Mouse (Mus musculus) intestine, postnatal 0 days (tissue): Measurements from ENCODE around the gene Sigirr. TPM values are rescaled to one million over a fixed set of nuclear protein-coding genes. Genes with fewer than 3 reads are reported as not detected.

Source experiments
- ATAC-seq: fragments of 200-750 bp; cut with Nextera tagmentation; 2 replicates; pipeline ENCODE4 v1.8.0; 2017; ENCODE audit warnings: mild to moderate bottlenecking, moderate TSS enrichment, moderate library complexity
- H3K27ac ChIP-seq: fragments of 300-500 bp; sonication (generic); 2 replicates; pipeline ENCODE4 v1.5.1; 2014; ENCODE audit warnings: mild to moderate bottlenecking, low read depth, low read length, moderate library complexity
- H3K27me3 ChIP-seq: fragments of 300-500 bp; sonication (generic); replicated peaks from 2 replicates; pipeline ENCODE4 v1.6.1; 2014; ENCODE audit warnings: low read length, mixed read lengths; ENCODE audit not compliant: control insufficient read depth, insufficient read depth
- H3K36me3 ChIP-seq: fragments of 300-500 bp; sonication (generic); 2 replicates; pipeline ENCODE4 v1.6.1; 2014; ENCODE audit warnings: mild to moderate bottlenecking, moderate library complexity; ENCODE audit not compliant: control insufficient read depth, insufficient read depth
- H3K4me1 ChIP-seq: fragments of 300-500 bp; sonication (generic); replicated peaks from 2 replicates; pipeline ENCODE4 v1.6.1; 2014; ENCODE audit warnings: antibody characterized with exemption, low read length, mixed read lengths; ENCODE audit not compliant: control insufficient read depth, insufficient read depth
- H3K4me2 ChIP-seq: fragments of 300-500 bp; sonication (generic); replicated peaks from 2 replicates; pipeline ENCODE4 v1.6.1; 2014; ENCODE audit warnings: low read depth, mild to moderate bottlenecking, moderate library complexity
- H3K4me3 ChIP-seq: fragments of 300-500 bp; sonication (generic); 2 replicates; pipeline ENCODE4 v1.5.1; 2014; ENCODE audit warnings: low read depth, low read length
- H3K9ac ChIP-seq: fragments of 300-500 bp; sonication (generic); 2 replicates; pipeline ENCODE4 v1.6.1; 2014; ENCODE audit warnings: mild to moderate bottlenecking, low read depth, low read length
- H3K9me3 ChIP-seq: fragments of 300-500 bp; sonication (generic); 2 replicates; pipeline ENCODE4 v1.6.1; 2016; ENCODE audit warnings: mixed run types; ENCODE audit not compliant: control insufficient read depth
- CTCF ChIP-seq: sonication (generic); IDR thresholded peaks from 2 replicates; pipeline ENCODE4 v1.5.1; 2016; ENCODE audit warnings: low read depth, mild to moderate bottlenecking, control low read depth, antibody characterized with exemption, moderate library complexity
- WGBS: fragments of 180-500 bp; shearing (Covaris S2); extraction: QIAGEN DNeasy Blood & Tissue Kit; methylation state at CpG from one replicate; pipeline ENCODE4 v1.1.7; 2014; 5-methylcytosine and 5-hydroxymethylcytosine counted together
- polyA plus RNA-seq: library from polyadenylated mRNA; unstranded; fragments of >200 nt; fragmentation: Nextera tagmentation; extraction: Ambion mirVana; gene quantifications from 2 replicates; pipeline ENCODE4 v1.2.1, GENCODE M21; 2015

Sigirr gene
- polyA plus RNA-seq, 1 experiment from 2014 or later, result 42.1 TPM

DNA sequence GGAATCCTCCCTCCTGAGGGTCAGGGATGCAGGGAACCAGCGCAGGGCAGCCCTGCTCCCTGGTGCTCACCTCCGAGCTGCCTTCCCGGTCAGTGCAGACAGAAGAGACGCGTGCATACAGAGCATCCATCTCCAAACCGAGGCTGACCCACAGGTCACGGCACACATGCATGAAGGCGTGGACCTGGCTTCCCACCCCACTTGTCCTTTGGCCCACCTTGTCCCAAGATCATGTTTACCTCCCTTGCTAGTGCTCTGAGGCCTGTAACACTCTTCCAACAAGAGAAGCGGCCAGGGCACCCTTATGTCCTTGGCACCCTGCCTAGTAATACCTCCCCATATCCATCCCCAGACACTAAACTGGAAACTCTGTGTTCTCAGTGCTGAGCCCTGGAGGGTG is 15.5 kb upstream of the Sigirr start:
- no peak for TF ChIP-seq CTCF
- H3K4me3 ChIP-seq, result peak overlapping the region; percentile 1; the same call in 1 of the 2 replicates
- ATAC-seq, result no peak
- H3K36me3 ChIP-seq, result peaks cover 3% of the 10 kb centered on the region; the same call in 1 of the 2 replicates
- H3K9me3 ChIP-seq, result no peaks in the 10 kb centered on the region
- WGBS, result 76% methylated on average over 9 of the region's 9 CpGs
- H3K9ac ChIP-seq, result 0 out of 2 replicates have a peak overlapping the region, but pooled peaks have one; percentile 34
- H3K27me3 ChIP-seq, result no peaks in the 10 kb centered on the region
- H3K4me2 ChIP-seq, result peak overlapping the region; percentile 66
- H3K27ac ChIP-seq, result no peak overlapping the region
- peaks cover 16% of the 10 kb centered on the region for H3K4me1 ChIP-seq

DNA sequence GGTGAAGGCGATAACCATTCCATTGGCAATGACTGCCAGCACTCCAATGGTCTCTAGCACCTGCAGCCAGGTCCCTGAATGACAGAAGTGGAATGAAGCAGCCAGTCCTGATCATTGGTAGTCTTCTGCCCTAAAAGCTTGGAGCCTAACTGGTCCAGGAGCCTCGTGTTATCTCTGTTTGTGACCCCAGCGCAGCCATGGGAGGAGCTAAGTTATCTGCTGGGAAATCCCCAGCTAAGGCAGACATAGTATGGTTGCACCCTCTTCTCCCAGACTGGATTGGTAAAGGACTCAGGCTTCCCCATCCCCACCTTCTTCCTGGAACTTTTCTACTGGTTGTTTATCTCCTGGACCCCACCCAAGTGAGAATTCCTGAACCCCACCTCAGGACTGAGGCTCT is 2.8 kb upstream of the Sigirr start:
- no peak overlapping the region for H3K4me3 ChIP-seq

DNA sequence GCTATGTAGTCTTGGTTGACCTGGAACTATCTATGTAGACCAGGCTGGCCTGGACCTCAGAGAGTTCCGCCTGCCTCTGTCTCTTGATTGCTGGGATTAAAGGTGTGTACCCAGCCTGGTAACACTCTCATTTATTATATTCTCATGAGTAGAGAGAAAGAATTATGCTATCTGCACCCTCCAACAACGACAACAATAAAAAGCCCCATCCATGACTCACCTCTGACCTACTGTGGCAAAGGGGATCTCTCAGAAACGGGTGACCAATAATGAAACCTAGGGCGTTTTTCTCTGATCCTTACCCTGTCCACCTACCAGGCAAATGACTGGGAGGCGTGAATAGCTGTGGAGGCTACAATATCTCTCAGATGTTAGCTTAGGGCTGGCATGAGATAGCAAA is 3.2 kb downstream of the Sigirr start:
- no peaks in the 10 kb centered on the region; the same call in 1 of the 2 replicates for H3K4me1 ChIP-seq
- no peaks in the 10 kb centered on the region for H3K27me3 ChIP-seq
- H3K36me3 ChIP-seq, result no peaks in the 10 kb centered on the region
- H3K4me3 ChIP-seq, result no peak overlapping the region
- WGBS, result 58% methylated on average over 5 of the region's 5 CpGs
- ATAC-seq, result no peak
- no peaks in the 10 kb centered on the region for H3K9me3 ChIP-seq
- no peak overlapping the region for H3K4me2 ChIP-seq
- no peak overlapping the region for H3K27ac ChIP-seq
- TF ChIP-seq CTCF, result no peak
- no peak overlapping the region for H3K9ac ChIP-seq

More for the DNA sequence above, 2.8 kb upstream of the Sigirr start:
- Histone ChIP-seq H3K36me3 (peaks cover 39% of the 10 kb centered on the region; the same call in 1 of the 2 replicates), H3K27ac (no peak overlapping the region), H3K4me2 (no peak overlapping the region), H3K9ac (no peak overlapping the region), H3K4me1 (no peaks in the 10 kb centered on the region), H3K9me3 (no peaks in the 10 kb centered on the region), H3K27me3 (no peaks in the 10 kb centered on the region)
- TF ChIP-seq CTCF, result no peak
- no peak for ATAC-seq
- 55% methylated on average over 3 of the region's 3 CpGs for WGBS

DNA sequence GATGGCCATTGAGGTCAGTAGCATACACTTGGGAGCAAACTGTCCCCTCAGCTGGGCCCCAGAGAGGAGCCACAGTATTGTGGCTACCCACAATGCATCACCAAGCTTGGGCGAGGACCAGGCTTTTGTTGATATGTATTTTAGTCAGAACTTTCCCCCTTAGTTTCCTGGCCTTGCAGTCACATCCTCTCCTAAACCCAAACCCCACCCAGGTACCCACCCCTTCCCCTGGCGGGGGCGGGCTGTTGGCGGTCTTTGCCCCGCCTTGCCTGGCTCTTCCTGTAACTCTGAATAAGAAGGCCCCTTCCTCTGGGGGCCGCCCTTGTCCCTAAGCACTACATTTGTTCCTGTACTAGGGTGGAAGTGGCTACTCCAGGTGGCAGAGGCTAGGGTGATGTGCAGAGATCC is 3.7 kb downstream of the Sigirr start:
- peaks cover 4% of the 10 kb centered on the region; the same call in 1 of the 2 replicates for H3K36me3 ChIP-seq
- no peak overlapping the region for H3K9ac ChIP-seq
- peak; percentile 37 for TF ChIP-seq CTCF
- H3K27ac ChIP-seq, result no peak overlapping the region; the same call in 1 of the 2 replicates
- 38% methylated on average over 6 of the region's 6 CpGs for WGBS
- H3K4me2 ChIP-seq, result peak overlapping the region; percentile 30; the same call in 1 of the 2 replicates
- ATAC-seq, result no peak
- H3K4me3 ChIP-seq, result no peak overlapping the region
- no peaks in the 10 kb centered on the region; the same call in 1 of the 2 replicates for H3K4me1 ChIP-seq
- no peaks in the 10 kb centered on the region for H3K27me3 ChIP-seq
- no peaks in the 10 kb centered on the region for H3K9me3 ChIP-seq

GRCm38 (mm10) chr7:141096021-141096420 is 4.4 kb downstream of the Sigirr start:
- Histone ChIP-seq H3K9me3 (no peaks in the 10 kb centered on the region), H3K36me3 (peaks cover 10% of the 10 kb centered on the region; the same call in 1 of the 2 replicates), H3K27ac (no peak overlapping the region), H3K4me1 (no peaks in the 10 kb centered on the region; the same call in 1 of the 2 replicates), H3K4me2 (peak overlapping the region; percentile 30), H3K27me3 (no peaks in the 10 kb centered on the region), H3K9ac (no peak overlapping the region), H3K4me3 (no peak overlapping the region)
- WGBS, result 80% methylated on average over 6 of the region's 6 CpGs
- TF ChIP-seq CTCF, result no peak
- ATAC-seq, result no peak

DNA sequence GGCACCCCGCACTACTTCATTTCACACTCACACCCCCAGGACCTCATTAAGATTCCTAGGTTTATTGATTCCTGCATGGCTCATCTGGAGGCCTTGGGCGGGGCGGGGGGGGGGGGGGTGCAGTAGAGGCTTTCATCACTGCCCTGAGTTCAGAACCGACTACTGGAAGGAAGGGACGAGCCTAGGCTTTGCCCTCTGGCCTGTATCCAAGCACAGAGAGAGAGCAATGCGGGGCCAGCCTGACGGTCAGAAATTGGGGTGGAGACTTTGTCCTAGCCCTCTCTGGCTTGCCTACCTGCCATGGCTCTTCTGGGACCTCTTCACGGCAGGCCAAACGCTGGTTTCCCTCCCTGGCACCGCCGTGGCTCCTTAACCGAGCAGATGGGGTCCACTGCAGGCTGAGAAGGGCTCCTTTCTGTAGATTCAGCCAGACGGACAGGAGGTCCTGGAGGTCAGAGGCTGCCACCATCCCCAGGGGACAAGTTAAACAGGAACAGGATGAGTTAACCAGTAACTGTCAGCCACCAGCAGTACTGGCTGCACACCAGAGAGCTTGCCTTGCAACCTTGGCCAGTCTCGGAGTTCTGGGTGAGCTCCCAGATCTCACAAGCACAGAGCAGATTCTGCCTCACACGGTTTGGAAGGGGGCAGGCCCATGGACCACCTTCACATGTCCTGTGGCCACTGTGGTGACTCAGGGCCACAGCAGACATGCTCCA is 5.7 kb downstream of the Sigirr start:
- Histone ChIP-seq H3K27ac (no peak overlapping the region), H3K9ac (no peak overlapping the region), H3K4me2 (no peak overlapping the region), H3K36me3 (peaks cover 13% of the 10 kb centered on the region; the same call in 1 of the 2 replicates), H3K4me3 (no peak overlapping the region), H3K9me3 (no peaks in the 10 kb centered on the region), H3K27me3 (no peaks in the 10 kb centered on the region), H3K4me1 (no peaks in the 10 kb centered on the region; the same call in 1 of the 2 replicates)
- ATAC-seq, result no peak
- no peak for TF ChIP-seq CTCF
- 52% methylated on average over 15 of the region's 15 CpGs for WGBS
